Mouse (Mus musculus) heart, embryonic 13.5 days (tissue): Measurements from ENCODE around the gene Agt. TPM values are rescaled to one million over a fixed set of nuclear protein-coding genes. Genes with fewer than 3 reads are reported as not detected.

Source experiments
- ATAC-seq: fragments of 200-750 bp; cut with Nextera tagmentation; 2 replicates; pipeline ENCODE4 v1.8.0; 2017; ENCODE audit warnings: moderate TSS enrichment; ENCODE audit not compliant: insufficient number of reproducible peaks, low FRiP score, low TSS enrichment; ENCODE audit errors: extremely low read depth
- H3K27ac ChIP-seq: fragments of 300-500 bp; sonication (generic); replicated peaks from 2 replicates; pipeline ENCODE4 v1.5.1; 2015; ENCODE audit warnings: moderate library complexity, mild to moderate bottlenecking, inconsistent platforms
- H3K27me3 ChIP-seq: fragments of 300-500 bp; sonication (generic); replicated peaks from 2 replicates; pipeline ENCODE4 v1.6.1; 2015; ENCODE audit warnings: mild to moderate bottlenecking, inconsistent platforms
- H3K36me3 ChIP-seq: fragments of 300-500 bp; sonication (generic); 2 replicates; pipeline ENCODE4 v1.6.1; 2015; ENCODE audit warnings: mild to moderate bottlenecking, inconsistent platforms
- H3K4me1 ChIP-seq: fragments of 300-500 bp; sonication (generic); 2 replicates; pipeline ENCODE4 v1.6.1; 2015; ENCODE audit warnings: inconsistent platforms
- H3K4me2 ChIP-seq: fragments of 300-500 bp; sonication (generic); 2 replicates; pipeline ENCODE4 v1.6.1; 2015; ENCODE audit warnings: inconsistent platforms, mild to moderate bottlenecking, moderate library complexity
- H3K4me3 ChIP-seq: fragments of 300-500 bp; sonication (generic); 2 replicates; pipeline ENCODE4 v1.5.1; 2015; ENCODE audit warnings: moderate library complexity, mild to moderate bottlenecking, inconsistent platforms
- H3K9ac ChIP-seq: fragments of 300-500 bp; sonication (generic); 2 replicates; pipeline ENCODE4 v1.6.1; 2015; ENCODE audit warnings: inconsistent platforms, mild to moderate bottlenecking, moderate library complexity
- H3K9me3 ChIP-seq: fragments of 300-500 bp; sonication (generic); 2 replicates; pipeline ENCODE4 v1.6.1; 2016; ENCODE audit warnings: inconsistent platforms
- WGBS: fragments of 180-500 bp; shearing (Covaris S2); methylation state at CpG from one replicate; pipeline ENCODE4 v1.1.7; 2015; ENCODE audit warnings: mixed read lengths; 5-methylcytosine and 5-hydroxymethylcytosine counted together
- polyA plus RNA-seq: library from polyadenylated mRNA; unstranded; fragments of >200 nt; fragmentation: Nextera tagmentation; extraction: Ambion mirVana; gene quantifications from 2 replicates; pipeline ENCODE4 v1.2.1, GENCODE M21; 2015

The Agt gene
- polyA plus RNA-seq, 1 experiment from 2014 or later = 0.88 TPM

- Histone ChIP-seq H3K9ac (no peak overlapping the region), H3K9me3 (no peaks in the 10 kb centered on the region), H3K27me3 (no peaks in the 10 kb centered on the region), H3K4me1 (peaks cover 15% of the 10 kb centered on the region), H3K27ac (no peak overlapping the region), H3K4me2 (no peak overlapping the region), H3K36me3 (peaks cover 94% of the 10 kb centered on the region), H3K4me3 (no peak overlapping the region)
- 75% methylated on average over 14 of the region's 14 CpGs for WGBS
- ATAC-seq = no peak
Measured at GRCm38 (mm10) chr8:124530076-124530475, 39.4 kb downstream of the Agt start.

DNA sequence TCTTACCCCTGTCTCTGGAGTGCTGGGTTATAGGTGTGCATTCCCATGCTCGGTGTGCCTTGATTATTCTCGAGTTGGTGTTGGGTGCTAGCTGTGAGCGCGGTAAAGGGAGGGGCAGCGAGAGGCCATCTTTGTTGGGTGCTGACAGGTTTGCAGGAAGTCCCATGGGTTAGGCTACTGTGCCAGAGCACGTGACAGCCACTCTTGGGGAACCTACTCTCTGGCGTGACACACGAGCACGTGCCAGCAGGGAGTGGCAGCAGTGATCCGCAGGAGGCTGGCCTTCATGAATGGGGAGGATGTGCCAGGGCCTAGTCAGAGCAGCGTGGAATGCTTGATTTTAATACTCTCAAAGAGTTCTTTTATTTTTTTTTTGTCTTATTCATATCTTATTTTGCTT is 43.2 kb downstream of the Agt start:
- Histone ChIP-seq H3K4me3 (no peak overlapping the region), H3K9ac (no peak overlapping the region), H3K9me3 (no peaks in the 10 kb centered on the region), H3K27ac (no peak overlapping the region), H3K27me3 (no peaks in the 10 kb centered on the region), H3K36me3 (peaks cover 64% of the 10 kb centered on the region), H3K4me2 (no peak overlapping the region), H3K4me1 (peaks cover 32% of the 10 kb centered on the region)
- ATAC-seq = no peak
- WGBS = 85% methylated on average over 11 of the region's 11 CpGs

GRCm38 (mm10) chr8:124521946-124522345 is 47.6 kb downstream of the Agt start:
- Histone ChIP-seq H3K4me1 (peaks cover 20% of the 10 kb centered on the region), H3K27me3 (peaks cover 11% of the 10 kb centered on the region; the same call in 1 of the 2 replicates), H3K9ac (peak overlapping the region; percentile 89), H3K36me3 (peaks cover 23% of the 10 kb centered on the region), H3K4me3 (peak overlapping the region; percentile 92), H3K4me2 (peak overlapping the region; percentile 95), H3K27ac (no peak overlapping the region), H3K9me3 (no peaks in the 10 kb centered on the region)
- WGBS = 89% methylated on average over 6 of the region's 6 CpGs
- no peak for ATAC-seq

DNA sequence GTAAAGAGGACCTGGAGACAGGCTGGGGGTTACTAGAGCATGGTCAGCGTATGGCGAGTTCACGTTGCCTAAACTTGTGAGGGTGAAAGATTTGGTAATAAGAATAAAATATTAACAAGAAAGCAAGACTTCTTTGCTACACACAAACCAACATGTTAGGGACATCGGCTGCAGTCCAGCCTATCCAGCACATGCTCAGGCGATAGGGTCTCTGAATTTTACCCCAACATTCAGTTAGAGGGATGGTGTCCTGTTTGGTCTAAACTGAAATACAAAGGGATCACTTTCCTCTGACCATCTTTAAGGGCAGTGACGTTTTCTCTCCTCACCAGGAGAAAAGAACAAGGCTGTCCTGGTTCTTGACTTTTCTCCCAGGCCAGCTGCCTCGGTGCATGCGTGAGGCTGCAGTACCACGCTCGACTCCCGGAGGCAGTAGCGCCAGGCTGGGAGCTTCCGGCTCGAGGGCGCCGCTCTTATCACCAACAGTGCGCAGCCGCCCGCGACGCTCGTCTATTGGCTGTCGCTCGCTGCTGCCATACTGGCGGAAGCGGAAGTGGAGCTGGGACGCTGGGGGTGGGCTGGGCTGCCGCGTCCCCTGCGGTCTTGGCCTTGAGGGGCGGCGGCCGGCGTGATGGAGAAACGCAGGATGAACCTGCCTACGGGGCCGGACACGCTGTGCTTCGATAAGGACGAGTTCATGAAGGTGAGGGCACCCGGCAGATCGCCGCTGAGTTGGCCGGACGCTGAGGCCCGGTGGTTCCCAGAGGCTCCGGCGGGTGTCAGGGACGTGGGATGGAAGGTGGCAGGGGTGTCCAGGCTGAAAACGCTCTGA is 49.0 kb downstream of the Agt start, which contains the start of gene Cog2:
Gene Cog2, plus strand, starts transcription at position 519 of the 832 bp plus-strand sequence.
- Histone ChIP-seq H3K9ac (peak within 1 kb of the TSS; percentile 89), H3K4me1 (peaks cover 20% of the 10 kb centered on the region), H3K4me3 (peak within 1 kb of the TSS; percentile 92), H3K4me2 (peak within 1 kb of the TSS; percentile 95), H3K27me3 (peaks cover 20% of the 10 kb centered on the region; the same call in 1 of the 2 replicates), H3K9me3 (no peaks in the 10 kb centered on the region), H3K36me3 (peaks cover 9% of the 10 kb centered on the region), H3K27ac (no peak within 1 kb of the TSS)
- 10% methylated on average over 50 of the region's 50 CpGs for WGBS
- ATAC-seq = peak; percentile 89

- peaks cover 28% of the 10 kb centered on the region; the same call in 1 of the 2 replicates for H3K27me3 ChIP-seq
- H3K27ac ChIP-seq = no peak overlapping the region
- 50% methylated on average over 6 of the region's 6 CpGs for WGBS
- H3K4me2 ChIP-seq = no peak overlapping the region
- peaks cover 11% of the 10 kb centered on the region for H3K4me1 ChIP-seq
- H3K9me3 ChIP-seq = no peaks in the 10 kb centered on the region
- H3K9ac ChIP-seq = no peak overlapping the region
- no peaks in the 10 kb centered on the region for H3K36me3 ChIP-seq
- ATAC-seq = no peak
- H3K4me3 ChIP-seq = no peak overlapping the region
Measured at GRCm38 (mm10) chr8:124517142-124517541, 52.4 kb downstream of the Agt start.

GRCm38 (mm10) chr8:124516525-124516924 is 53.0 kb downstream of the Agt start:
- WGBS = 60% methylated on average over 6 of the region's 6 CpGs
- H3K36me3 ChIP-seq = no peaks in the 10 kb centered on the region
- H3K27me3 ChIP-seq = peaks cover 31% of the 10 kb centered on the region; the same call in 1 of the 2 replicates
- H3K9me3 ChIP-seq = no peaks in the 10 kb centered on the region
- no peak overlapping the region for H3K4me2 ChIP-seq
- no peak overlapping the region for H3K9ac ChIP-seq
- peaks cover 5% of the 10 kb centered on the region for H3K4me1 ChIP-seq
- no peak overlapping the region for H3K27ac ChIP-seq
- ATAC-seq = no peak
- no peak overlapping the region for H3K4me3 ChIP-seq

- WGBS = 56% methylated on average over 3 of the region's 3 CpGs
Measured at GRCm38 (mm10) chr8:124516039-124516438, 53.5 kb downstream of the Agt start.

GRCm38 (mm10) chr8:124509156-124509555 is 60.4 kb downstream of the Agt start:
- H3K9me3 ChIP-seq = no peaks in the 10 kb centered on the region
- WGBS = 60% methylated on average over 3 of the region's 3 CpGs
- no peak overlapping the region for H3K27ac ChIP-seq
- H3K4me3 ChIP-seq = no peak overlapping the region
- H3K4me2 ChIP-seq = no peak overlapping the region
- H3K27me3 ChIP-seq = peaks cover 3% of the 10 kb centered on the region; the same call in 1 of the 2 replicates
- no peaks in the 10 kb centered on the region for H3K4me1 ChIP-seq
- no peaks in the 10 kb centered on the region for H3K36me3 ChIP-seq
- no peak overlapping the region for H3K9ac ChIP-seq
- no peak for ATAC-seq

More at GRCm38 (mm10) chr8:124516039-124516438, 53.5 kb downstream of the Agt start:
- Histone ChIP-seq H3K36me3 (no peaks in the 10 kb centered on the region), H3K9me3 (no peaks in the 10 kb centered on the region), H3K9ac (no peak overlapping the region), H3K27ac (no peak overlapping the region), H3K27me3 (peaks cover 31% of the 10 kb centered on the region; the same call in 1 of the 2 replicates), H3K4me2 (no peak overlapping the region), H3K4me1 (peaks cover under 1% of the 10 kb centered on the region; the same call in 1 of the 2 replicates), H3K4me3 (no peak overlapping the region)
- no peak for ATAC-seq

GRCm38 (mm10) chr8:124508321-124508695 is 61.2 kb downstream of the Agt start:
- Histone ChIP-seq H3K4me3 (no peak overlapping the region), H3K9ac (no peak overlapping the region), H3K9me3 (peaks cover 5% of the 10 kb centered on the region; the same call in 1 of the 2 replicates), H3K4me1 (no peaks in the 10 kb centered on the region), H3K27ac (no peak overlapping the region), H3K27me3 (peaks cover 3% of the 10 kb centered on the region; the same call in 1 of the 2 replicates), H3K4me2 (no peak overlapping the region), H3K36me3 (no peaks in the 10 kb centered on the region)
- ATAC-seq = no peak
- 64% methylated on average over 6 of the region's 6 CpGs for WGBS

GRCm38 (mm10) chr8:124507572-124508320 is 61.8 kb downstream of the Agt start:
- Histone ChIP-seq H3K9me3 (peaks cover 10% of the 10 kb centered on the region; the same call in 1 of the 2 replicates), H3K4me2 (no peak overlapping the region), H3K4me1 (no peaks in the 10 kb centered on the region), H3K9ac (no peak overlapping the region), H3K27ac (no peak overlapping the region), H3K27me3 (peaks cover 3% of the 10 kb centered on the region; the same call in 1 of the 2 replicates), H3K4me3 (no peak overlapping the region), H3K36me3 (no peaks in the 10 kb centered on the region)
- no peak for ATAC-seq
- 63% methylated on average over 8 of the region's 8 CpGs for WGBS
